Mouse (Mus musculus): Measurements from ENCODE around the gene Gas2l2.

- no peak for TF ChIP-seq POLR2A (IDR thresholded peaks at IDR 0.05; ENCODE audit: borderline replicate concordance, extremely low read depth, low read depth, low read length)
- no peak for TF ChIP-seq CTCF (IDR thresholded peaks at IDR 0.05; ENCODE audit: insufficient read depth, low read length)
Measured at GRCm38 (mm10) chr11:83461462-83462027, 32.3 kb upstream of the Gas2l2 start.
